Mouse (Mus musculus) intestine, embryonic 15.5 days (tissue): ENCODE results near the gene Gm21773. TPM values are rescaled to one million over a fixed set of nuclear protein-coding genes. Genes with fewer than 3 reads are reported as not detected.
"Not testable (repeated sequence)": the region's sequence is repeated elsewhere in the genome, so short reads cannot be mapped to it uniquely, and the experiment has no call there.

Source experiments
- ATAC-seq: fragments of 200-750 bp; cut with Nextera tagmentation; 2 replicates; pipeline ENCODE4 v1.8.0; 2017; ENCODE audit warnings: moderate TSS enrichment, moderate library complexity
- H3K27ac ChIP-seq: fragments of 300-500 bp; sonication (generic); 2 replicates; pipeline ENCODE4 v1.5.1; 2015; ENCODE audit warnings: mild to moderate bottlenecking, inconsistent platforms
- H3K27me3 ChIP-seq: fragments of 300-500 bp; sonication (generic); replicated peaks from 2 replicates; pipeline ENCODE4 v1.6.1; 2015; ENCODE audit warnings: inconsistent platforms
- H3K36me3 ChIP-seq: fragments of 300-500 bp; sonication (generic); 2 replicates; pipeline ENCODE4 v1.6.1; 2015; ENCODE audit warnings: inconsistent platforms
- H3K4me1 ChIP-seq: fragments of 300-500 bp; sonication (generic); replicated peaks from 2 replicates; pipeline ENCODE4 v1.6.1; 2015; ENCODE audit warnings: inconsistent platforms
- H3K4me2 ChIP-seq: fragments of 300-500 bp; sonication (generic); replicated peaks from 2 replicates; pipeline ENCODE4 v1.6.1; 2015; ENCODE audit warnings: mild to moderate bottlenecking, inconsistent platforms
- H3K4me3 ChIP-seq: fragments of 300-500 bp; sonication (generic); replicated peaks from 2 replicates; pipeline ENCODE4 v1.5.1; 2015; ENCODE audit warnings: inconsistent platforms
- H3K9ac ChIP-seq: fragments of 300-500 bp; sonication (generic); 2 replicates; pipeline ENCODE4 v1.6.1; 2015; ENCODE audit warnings: inconsistent platforms
- H3K9me3 ChIP-seq: fragments of 300-500 bp; sonication (generic); 2 replicates; pipeline ENCODE4 v1.6.1; 2016; ENCODE audit warnings: inconsistent platforms
- WGBS: fragments of 180-500 bp; shearing (Covaris S2); methylation state at CpG from one replicate; pipeline ENCODE4 v1.1.7; 2015; 5-methylcytosine and 5-hydroxymethylcytosine counted together
- polyA plus RNA-seq: library from polyadenylated mRNA; unstranded; fragments of >200 nt; fragmentation: Nextera tagmentation; extraction: Ambion mirVana; gene quantifications from 2 replicates; pipeline ENCODE4 v1.2.1, GENCODE M21; 2015

Gm21773 gene
- polyA plus RNA-seq: not detected in 2 replicates

DNA sequence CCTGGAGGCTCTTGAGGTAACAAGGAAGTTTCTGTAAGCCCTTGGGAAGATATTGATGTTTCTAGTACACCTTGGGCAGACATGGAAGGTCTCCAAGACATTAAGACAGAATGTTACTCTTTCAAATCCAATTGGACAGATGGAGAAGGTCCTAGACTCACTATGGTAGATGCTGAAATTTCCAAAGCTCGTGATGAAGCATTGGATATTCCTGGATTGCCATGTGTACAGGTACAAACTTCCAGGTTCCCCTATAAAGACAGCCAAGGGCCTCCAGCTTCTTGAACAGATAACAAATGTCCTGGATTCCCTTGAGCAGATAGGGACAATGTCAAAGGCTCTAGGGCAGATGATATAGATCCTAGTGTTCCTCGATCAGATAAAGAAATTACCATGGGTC lies at the start of gene Gm21773:
TSS of gene Gm21773 (minus strand) at position 101 of the 400 bp plus-strand sequence.
- H3K27ac ChIP-seq, H3K9me3 ChIP-seq, H3K27me3 ChIP-seq, H3K4me1 ChIP-seq, H3K4me3 ChIP-seq, H3K9ac ChIP-seq, ATAC-seq, H3K4me2 ChIP-seq, H3K36me3 ChIP-seq: not testable (repeated sequence)
- WGBS: no CpG with 5 or more reads among the region's 2 CpGs
